Mouse (Mus musculus) stomach, embryonic 14.5 days (tissue): ENCODE data around the gene Rad51c. TPM values are rescaled to one million over a fixed set of nuclear protein-coding genes. Genes with fewer than 3 reads are reported as not detected.

Experiments used
- ATAC-seq: fragments of 200-750 bp; cut with Nextera tagmentation; 2 replicates; pipeline ENCODE4 v1.8.0; 2017; ENCODE audit warnings: low read depth, moderate TSS enrichment; ENCODE audit not compliant: insufficient number of reproducible peaks, insufficient read depth, low FRiP score
- H3K27ac ChIP-seq: fragments of 300-500 bp; sonication (generic); 2 replicates; pipeline ENCODE4 v1.5.1; 2014; ENCODE audit warnings: mild to moderate bottlenecking, low read length, moderate library complexity, mixed read lengths
- H3K27me3 ChIP-seq: fragments of 300-500 bp; sonication (generic); 2 replicates; pipeline ENCODE4 v1.6.1; 2014; ENCODE audit warnings: low read length, control low read depth, mixed read lengths; ENCODE audit not compliant: control insufficient read depth, insufficient read depth
- H3K36me3 ChIP-seq: fragments of 300-500 bp; sonication (generic); 2 replicates; pipeline ENCODE4 v1.6.1; 2014; ENCODE audit warnings: mild to moderate bottlenecking, control low read depth, low read length, moderate library complexity, mixed read lengths; ENCODE audit not compliant: control insufficient read depth, insufficient read depth
- H3K4me1 ChIP-seq: fragments of 300-500 bp; sonication (generic); 2 replicates; pipeline ENCODE4 v1.6.1; 2014; ENCODE audit warnings: low read length, control low read depth, mixed read lengths; ENCODE audit not compliant: control insufficient read depth, insufficient read depth
- H3K4me2 ChIP-seq: fragments of 300-500 bp; sonication (generic); replicated peaks from 2 replicates; pipeline ENCODE4 v1.6.1; 2014; ENCODE audit warnings: low read depth, low read length, control low read depth
- H3K4me3 ChIP-seq: fragments of 300-500 bp; sonication (generic); 2 replicates; pipeline ENCODE4 v1.5.1; 2014; ENCODE audit warnings: low read depth, low read length, control low read depth
- H3K9ac ChIP-seq: fragments of 300-500 bp; sonication (generic); replicated peaks from 2 replicates; pipeline ENCODE4 v1.6.1; 2014; ENCODE audit warnings: low read depth, mild to moderate bottlenecking, control low read depth, low read length, moderate library complexity, mixed read lengths
- H3K9me3 ChIP-seq: fragments of 300-500 bp; sonication (generic); 2 replicates; pipeline ENCODE4 v1.6.1; 2016; ENCODE audit warnings: low read depth, low read length, control low read depth; ENCODE audit not compliant: control insufficient read depth
- WGBS: fragments of 180-500 bp; shearing (Covaris S2); extraction: QIAGEN DNeasy Blood & Tissue Kit; methylation state at CpG from one replicate; pipeline ENCODE4 v1.1.7; 2014; 5-methylcytosine and 5-hydroxymethylcytosine counted together
- polyA plus RNA-seq: library from polyadenylated mRNA; unstranded; fragments of >200 nt; fragmentation: Nextera tagmentation; extraction: Ambion mirVana; gene quantifications from 2 replicates; pipeline ENCODE4 v1.2.1, GENCODE M21; 2014

Gene Rad51c
- polyA plus RNA-seq, 1 experiment from 2014 or later = 6.0 TPM

GRCm38 (mm10) chr11:87367061-87367460, 37.7 kb downstream of the Rad51c start:
- WGBS = 87% methylated on average over 7 of the region's 7 CpGs
- ATAC-seq = no peak
- no peak overlapping the region for H3K27ac ChIP-seq
- H3K9me3 ChIP-seq = no peaks in the 10 kb centered on the region
- no peak overlapping the region for H3K4me3 ChIP-seq
- H3K36me3 ChIP-seq = no peaks in the 10 kb centered on the region
- H3K27me3 ChIP-seq = no peaks in the 10 kb centered on the region
- no peaks in the 10 kb centered on the region for H3K4me1 ChIP-seq
- no peak overlapping the region for H3K9ac ChIP-seq
- H3K4me2 ChIP-seq = no peak overlapping the region

GRCm38 (mm10) chr11:87365120-87365519, 39.6 kb downstream of the Rad51c start:
- Histone ChIP-seq H3K27ac (no peak overlapping the region), H3K9ac (no peak overlapping the region), H3K4me1 (no peaks in the 10 kb centered on the region), H3K4me2 (no peak overlapping the region), H3K9me3 (no peaks in the 10 kb centered on the region), H3K4me3 (no peak overlapping the region), H3K36me3 (no peaks in the 10 kb centered on the region), H3K27me3 (peaks cover under 1% of the 10 kb centered on the region; the same call in 1 of the 2 replicates)
- no peak for ATAC-seq
- 81% methylated on average over 5 of the region's 5 CpGs for WGBS

GRCm38 (mm10) chr11:87359262-87359612, 45.5 kb downstream of the Rad51c start:
- no peak for ATAC-seq
- Histone ChIP-seq H3K36me3 (no peaks in the 10 kb centered on the region), H3K9ac (0 out of 2 replicates have a peak overlapping the region, but pooled peaks have one; percentile 21), H3K27ac (no peak overlapping the region), H3K27me3 (peaks cover 10% of the 10 kb centered on the region; the same call in 1 of the 2 replicates), H3K4me2 (peak overlapping the region; percentile 95), H3K4me3 (peak overlapping the region; percentile 70), H3K9me3 (no peaks in the 10 kb centered on the region), H3K4me1 (0 out of 2 replicates have a peak, but pooled peaks cover 5% of the 10 kb centered on the region)
- WGBS = 11% methylated on average over 10 of the region's 10 CpGs

- Histone ChIP-seq H3K4me3 (peak within 1 kb of the TSS; percentile 70), H3K4me2 (peak within 1 kb of the TSS; percentile 95), H3K27ac (no peak within 1 kb of the TSS), H3K36me3 (no peaks in the 10 kb centered on the region), H3K9me3 (no peaks in the 10 kb centered on the region), H3K9ac (peak within 1 kb of the TSS; percentile 38), H3K27me3 (peaks cover 10% of the 10 kb centered on the region; the same call in 1 of the 2 replicates), H3K4me1 (0 out of 2 replicates have a peak, but pooled peaks cover 5% of the 10 kb centered on the region)
- ATAC-seq = peak; percentile 83
- under 1% methylated on average over 102 of the region's 104 CpGs for WGBS
These were observed 46.2 kb downstream of the Rad51c start, which contains the start of gene Ppm1e for GRCm38 (mm10) chr11:87358331-87359261. Gene Ppm1e (minus strand): TSS chr11:87359023.

GRCm38 (mm10) chr11:87357317-87358300, 47.1 kb downstream of the Rad51c start:
- Histone ChIP-seq H3K27ac (no peak overlapping the region), H3K9ac (peak overlapping the region; percentile 38; the same call in 1 of the 2 replicates), H3K4me3 (peak overlapping the region; percentile 70), H3K4me1 (0 out of 2 replicates have a peak, but pooled peaks cover 5% of the 10 kb centered on the region), H3K36me3 (no peaks in the 10 kb centered on the region), H3K4me2 (peak overlapping the region; percentile 95), H3K9me3 (no peaks in the 10 kb centered on the region), H3K27me3 (peaks cover 10% of the 10 kb centered on the region; the same call in 1 of the 2 replicates)
- ATAC-seq = no peak; the same call in 1 of the 2 replicates
- WGBS = 8% methylated on average over 31 of the region's 31 CpGs

- Histone ChIP-seq H3K9me3 (no peaks in the 10 kb centered on the region), H3K9ac (no peak overlapping the region), H3K4me2 (no peak overlapping the region), H3K4me1 (0 out of 2 replicates have a peak, but pooled peaks cover 5% of the 10 kb centered on the region), H3K27me3 (peaks cover 8% of the 10 kb centered on the region; the same call in 1 of the 2 replicates), H3K36me3 (no peaks in the 10 kb centered on the region), H3K27ac (no peak overlapping the region), H3K4me3 (no peak overlapping the region)
- no peak for ATAC-seq
- 88% methylated on average over 1 of the region's 1 CpGs for WGBS
These were observed 49.9 kb downstream of the Rad51c start for GRCm38 (mm10) chr11:87354861-87355260.

- Histone ChIP-seq H3K36me3 (no peaks in the 10 kb centered on the region), H3K4me1 (0 out of 2 replicates have a peak, but pooled peaks cover 5% of the 10 kb centered on the region), H3K27me3 (peaks cover 2% of the 10 kb centered on the region; the same call in 1 of the 2 replicates), H3K9me3 (no peaks in the 10 kb centered on the region), H3K4me3 (no peak overlapping the region), H3K4me2 (no peak overlapping the region), H3K9ac (no peak overlapping the region), H3K27ac (no peak overlapping the region)
- no peak for ATAC-seq
- 77% methylated on average over 7 of the region's 7 CpGs for WGBS
These were observed 51.0 kb downstream of the Rad51c start for GRCm38 (mm10) chr11:87353646-87354170.
